Mouse (Mus musculus) midbrain, embryonic 15.5 days (tissue): ENCODE data around the gene Gabpb2. TPM values are rescaled to one million over a fixed set of nuclear protein-coding genes. Genes with fewer than 3 reads are reported as not detected.
A peak's percentile ranks its signal among the peaks of the same experiment; 100 is the strongest.
"Not testable (repeated sequence)": the region's sequence is repeated elsewhere in the genome, so short reads cannot be mapped to it uniquely, and the experiment has no call there.

Source experiments
- ATAC-seq: fragments of 200-750 bp; cut with Nextera tagmentation; replicated peaks from 2 replicates; pipeline ENCODE4 v1.8.0; 2017; ENCODE audit warnings: moderate TSS enrichment
- H3K27ac ChIP-seq: fragments of 300-500 bp; sonication (generic); 2 replicates; pipeline ENCODE4 v1.5.1; 2015; ENCODE audit warnings: mild to moderate bottlenecking, inconsistent platforms
- H3K27me3 ChIP-seq: fragments of 300-500 bp; sonication (generic); replicated peaks from 2 replicates; pipeline ENCODE4 v1.6.1; 2015; ENCODE audit warnings: inconsistent platforms
- H3K36me3 ChIP-seq: fragments of 300-500 bp; sonication (generic); replicated peaks from 2 replicates; pipeline ENCODE4 v1.6.1; 2015; ENCODE audit warnings: inconsistent platforms
- H3K4me1 ChIP-seq: fragments of 300-500 bp; sonication (generic); 2 replicates; pipeline ENCODE4 v1.6.1; 2015; ENCODE audit warnings: inconsistent platforms
- H3K4me2 ChIP-seq: fragments of 300-500 bp; sonication (generic); 2 replicates; pipeline ENCODE4 v1.6.1; 2015; ENCODE audit warnings: inconsistent platforms, mild to moderate bottlenecking, moderate library complexity
- H3K4me3 ChIP-seq: fragments of 300-500 bp; sonication (generic); 2 replicates; pipeline ENCODE4 v1.5.1; 2015; ENCODE audit warnings: mild to moderate bottlenecking, inconsistent platforms
- H3K9ac ChIP-seq: fragments of 300-500 bp; sonication (generic); 2 replicates; pipeline ENCODE4 v1.6.1; 2015; ENCODE audit warnings: mild to moderate bottlenecking, inconsistent platforms
- H3K9me3 ChIP-seq: fragments of 300-500 bp; sonication (generic); 2 replicates; pipeline ENCODE4 v1.6.1; 2016; ENCODE audit warnings: inconsistent platforms
- WGBS: fragments of 180-500 bp; shearing (Covaris S2); methylation state at CpG from one replicate; pipeline ENCODE4 v1.1.7; 2015; ENCODE audit warnings: mixed read lengths; 5-methylcytosine and 5-hydroxymethylcytosine counted together
- microRNA-seq: library from miRNA; unstranded; fragments of <30 nt; microRNA quantifications from one replicate; pipeline ENCODE4, GENCODE M21; 2016
- polyA plus RNA-seq: library from polyadenylated mRNA; unstranded; fragments of >200 nt; fragmentation: Nextera tagmentation; extraction: Ambion mirVana; gene quantifications from 2 replicates; pipeline ENCODE4 v1.2.1, GENCODE M21; 2015

The Gabpb2 gene
- polyA plus RNA-seq, 1 experiment from 2014 or later, result 3.4 TPM

- WGBS, result 74% methylated on average over 25 of the region's 25 CpGs
- no peak for ATAC-seq
- H3K4me1 ChIP-seq, result peaks cover 22% of the 10 kb centered on the region
Observed at GRCm38 (mm10) chr3:95139586-95140288, 78.0 kb downstream of the Gabpb2 start.

GRCm38 (mm10) chr3:95136336-95136735, 81.4 kb downstream of the Gabpb2 start:
- Histone ChIP-seq H3K9me3 (no peaks in the 10 kb centered on the region), H3K36me3 (peaks cover 5% of the 10 kb centered on the region; the same call in 1 of the 2 replicates), H3K4me3 (no peak overlapping the region), H3K27me3 (no peaks in the 10 kb centered on the region), H3K4me1 (peaks cover 28% of the 10 kb centered on the region), H3K27ac (no peak overlapping the region), H3K4me2 (no peak overlapping the region), H3K9ac (no peak overlapping the region)
- ATAC-seq, result no peak
- WGBS, result 93% methylated on average over 3 of the region's 3 CpGs

More at GRCm38 (mm10) chr3:95139586-95140288, 78.0 kb downstream of the Gabpb2 start:
- H3K4me2 ChIP-seq, result no peak overlapping the region
- no peaks in the 10 kb centered on the region for H3K27me3 ChIP-seq
- H3K27ac ChIP-seq, result no peak overlapping the region
- H3K4me3 ChIP-seq, result no peak overlapping the region
- no peak overlapping the region for H3K9ac ChIP-seq
- peaks cover 5% of the 10 kb centered on the region; the same call in 1 of the 2 replicates for H3K36me3 ChIP-seq
- H3K9me3 ChIP-seq, result no peaks in the 10 kb centered on the region

DNA sequence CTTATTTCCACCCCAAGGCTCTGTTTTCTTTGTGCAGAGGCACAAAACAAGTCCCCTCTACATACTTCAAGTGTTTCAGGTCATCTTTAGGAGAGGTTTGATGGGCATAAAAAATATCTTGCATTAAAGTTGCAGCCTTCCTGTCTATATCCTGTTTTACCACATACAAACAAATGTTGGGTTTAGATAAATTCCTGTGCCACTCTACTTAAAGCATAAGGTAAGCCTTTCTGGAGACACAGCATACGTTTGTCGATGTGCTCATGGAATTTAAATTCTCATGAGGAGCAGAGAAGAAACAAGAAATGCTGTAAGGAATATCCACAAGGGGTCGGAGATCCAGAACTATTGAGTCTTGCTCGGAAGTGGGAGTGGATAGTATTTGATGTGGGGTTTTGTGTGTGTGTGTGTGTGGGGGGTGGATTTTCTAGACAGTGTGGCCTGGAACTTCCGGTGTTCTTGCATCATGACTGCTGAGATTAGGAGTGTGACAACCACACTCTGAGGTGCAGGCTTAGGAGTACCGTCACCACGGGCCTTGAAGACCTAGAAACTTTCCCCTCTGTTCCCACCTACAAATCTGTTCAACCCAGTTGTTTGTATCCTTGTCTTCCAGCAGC, 82.2 kb downstream of the Gabpb2 start:
- H3K4me3 ChIP-seq, result peak overlapping the region; percentile 34
- peak overlapping the region; percentile 57 for H3K4me2 ChIP-seq
- no peak for ATAC-seq
- H3K4me1 ChIP-seq, result peaks cover 28% of the 10 kb centered on the region
- H3K9ac ChIP-seq, result no peak overlapping the region
- no peaks in the 10 kb centered on the region for H3K27me3 ChIP-seq
- H3K9me3 ChIP-seq, result no peaks in the 10 kb centered on the region
- no peak overlapping the region for H3K27ac ChIP-seq
- peaks cover 5% of the 10 kb centered on the region; the same call in 1 of the 2 replicates for H3K36me3 ChIP-seq
- WGBS, result 90% methylated on average over 7 of the region's 7 CpGs

DNA sequence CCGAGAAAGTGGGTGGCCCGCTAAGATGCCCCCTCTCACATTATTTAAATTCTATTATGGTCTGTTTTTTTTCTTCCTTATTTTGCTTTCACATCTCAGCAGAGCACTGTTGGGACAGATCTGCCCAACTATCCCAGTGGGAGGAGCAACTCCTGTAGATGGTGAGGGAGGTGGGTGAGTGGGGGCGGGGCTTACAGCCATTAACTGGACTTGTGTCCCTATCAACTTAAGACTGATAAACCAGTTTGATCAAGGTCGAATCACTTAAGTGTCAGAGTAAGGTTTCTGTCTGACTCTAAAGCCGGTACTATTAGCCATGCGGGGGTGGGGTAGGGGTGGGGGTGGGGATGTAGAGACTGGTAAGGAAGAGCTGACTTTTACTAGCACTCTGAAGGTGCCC, 82.7 kb downstream of the Gabpb2 start:
- Histone ChIP-seq H3K4me2 (peak overlapping the region; percentile 57), H3K9ac (peak overlapping the region; percentile 32), H3K36me3 (0 out of 2 replicates have a peak, but pooled peaks cover 2% of the 10 kb centered on the region), H3K27me3 (no peaks in the 10 kb centered on the region), H3K9me3 (no peaks in the 10 kb centered on the region), H3K27ac (no peak overlapping the region), H3K4me1 (peaks cover 28% of the 10 kb centered on the region), H3K4me3 (peak overlapping the region; percentile 34)
- 31% methylated on average over 6 of the region's 6 CpGs for WGBS
- ATAC-seq, result no peak

DNA sequence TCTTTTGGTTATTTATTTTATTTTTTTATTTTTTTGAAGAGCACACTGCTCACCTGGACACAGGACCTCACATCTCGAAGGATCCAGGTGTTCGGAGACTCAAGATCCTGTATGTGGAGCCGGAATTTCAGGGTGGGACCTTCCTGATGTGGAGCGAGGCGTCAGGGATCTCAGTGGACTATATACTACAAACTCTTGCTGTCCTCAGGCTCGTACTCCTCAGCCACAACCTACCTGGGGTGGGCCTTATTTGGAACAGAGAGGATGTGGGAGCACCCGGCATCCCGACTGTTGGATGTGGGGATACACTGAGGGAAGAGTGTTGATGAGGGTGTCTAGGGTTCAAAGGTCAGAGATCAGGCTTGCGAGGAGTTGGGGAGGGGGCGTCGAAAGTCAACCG, 83.6 kb downstream of the Gabpb2 start:
- not testable (repeated sequence) for H3K27ac ChIP-seq, H3K27me3 ChIP-seq, H3K9me3 ChIP-seq, H3K4me2 ChIP-seq, H3K9ac ChIP-seq, H3K36me3 ChIP-seq
- WGBS, result no CpG with 5 or more reads among the region's 12 CpGs
- ATAC-seq, result peak; percentile 76
- Histone ChIP-seq H3K4me1 (peaks cover 28% of the 10 kb centered on the region), H3K4me3 (peak overlapping the region; percentile 69)

DNA sequence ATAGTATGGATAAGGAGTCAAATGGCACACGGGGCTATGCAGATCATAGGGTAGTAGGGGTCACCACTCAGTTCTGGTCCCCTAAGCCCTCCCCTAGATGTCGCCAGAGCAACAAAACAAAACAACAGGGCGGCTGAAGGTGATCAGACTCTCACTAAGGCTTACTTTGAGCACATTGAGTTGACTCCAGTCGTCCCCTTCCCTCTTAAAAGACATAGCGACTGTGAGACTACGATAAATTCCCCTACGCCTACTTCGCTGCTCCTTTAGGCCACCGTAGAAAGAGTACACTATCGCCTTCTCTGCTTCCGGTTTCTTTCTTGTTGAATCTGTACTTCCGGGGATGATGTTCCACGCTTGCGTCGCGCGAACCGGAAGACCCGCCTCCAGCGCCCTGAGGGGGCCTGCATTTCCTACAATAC, 84.0 kb downstream of the Gabpb2 start, which contains the start of the genes Scnm1 and Lysmd1:
Scnm1 (minus strand) TSS at position 332 of the 422 bp plus-strand sequence.
Lysmd1 (plus strand) TSS at position 409 of the 422 bp plus-strand sequence.
- Histone ChIP-seq H3K4me1 (peaks cover 28% of the 10 kb centered on the region), H3K9ac (peak within 1 kb of the TSS; percentile 63), H3K36me3 (peaks cover 4% of the 10 kb centered on the region; the same call in 1 of the 2 replicates), H3K4me2 (peak within 1 kb of the TSS; percentile 87), H3K4me3 (peak within 1 kb of the TSS; percentile 69), H3K27ac (peak within 1 kb of the TSS; percentile 83), H3K9me3 (no peaks in the 10 kb centered on the region), H3K27me3 (no peaks in the 10 kb centered on the region)
- WGBS, result under 1% methylated on average over 20 of the region's 20 CpGs
- ATAC-seq, result peak; percentile 94

DNA sequence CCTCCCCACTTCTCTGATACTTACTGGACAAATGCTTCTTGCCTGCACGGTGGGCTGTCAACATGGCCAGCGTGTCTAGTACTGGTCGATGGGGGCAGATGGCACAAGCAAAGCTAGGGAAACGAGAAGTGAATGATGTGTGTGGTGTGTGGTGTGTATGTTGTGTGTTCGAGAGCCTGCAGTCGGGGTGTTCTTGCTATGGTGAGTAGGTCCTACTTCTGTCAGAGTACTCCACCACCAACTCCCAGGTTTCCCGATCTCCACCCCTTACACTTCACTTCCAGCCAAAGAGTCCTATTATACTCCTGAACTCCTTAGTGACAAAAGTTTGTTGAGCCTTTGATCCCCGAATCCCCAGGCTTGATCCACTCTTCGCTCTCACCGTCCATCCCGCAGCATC, 84.5 kb downstream of the Gabpb2 start:
- H3K27me3 ChIP-seq, result no peaks in the 10 kb centered on the region
- H3K9ac ChIP-seq, result peak overlapping the region; percentile 63
- peak overlapping the region; percentile 69 for H3K4me3 ChIP-seq
- H3K36me3 ChIP-seq, result peaks cover 4% of the 10 kb centered on the region; the same call in 1 of the 2 replicates
- H3K9me3 ChIP-seq, result no peaks in the 10 kb centered on the region
- 56% methylated on average over 11 of the region's 11 CpGs for WGBS
- peaks cover 28% of the 10 kb centered on the region for H3K4me1 ChIP-seq
- H3K27ac ChIP-seq, result peak overlapping the region; percentile 83
- peak; percentile 24 for ATAC-seq
- H3K4me2 ChIP-seq, result peak overlapping the region; percentile 87

DNA sequence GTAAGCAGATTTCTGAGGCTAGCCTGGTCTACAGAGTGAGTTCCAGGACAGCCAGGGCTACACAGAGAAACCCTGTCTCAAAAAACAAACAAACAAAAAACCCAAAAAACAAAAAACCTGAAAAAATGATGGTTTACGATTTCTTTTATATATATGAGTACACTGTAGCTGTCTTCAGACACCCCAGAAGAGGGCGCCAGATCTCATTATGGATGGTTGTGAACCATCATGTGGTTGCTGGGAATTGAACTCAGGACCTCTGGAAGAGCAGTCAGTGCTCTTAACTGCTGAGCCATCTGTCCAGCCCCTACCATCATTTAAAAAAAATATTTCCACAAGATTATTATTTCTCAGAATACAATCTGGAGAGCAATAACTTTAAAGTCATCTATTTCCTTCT, 85.3 kb downstream of the Gabpb2 start:
- 90% methylated on average over 2 of the region's 2 CpGs for WGBS
- ATAC-seq, result not testable (repeated sequence)

More for the DNA sequence above, 85.3 kb downstream of the Gabpb2 start:
- not testable (repeated sequence) for H3K27ac ChIP-seq, H3K9ac ChIP-seq, H3K27me3 ChIP-seq, H3K9me3 ChIP-seq, H3K4me2 ChIP-seq, H3K36me3 ChIP-seq
- Histone ChIP-seq H3K4me1 (peaks cover 28% of the 10 kb centered on the region), H3K4me3 (peak overlapping the region; percentile 69; the same call in 1 of the 2 replicates)

Small RNA genes within 50 kb of the gene (microRNA-seq; reads per million reads assigned to microRNA genes)
- not detected for gene Mir8099-1

Other genes starting within 250 kb of the Gabpb2 start
- gene Pi4kb, start 243.2 kb downstream of the Gabpb2 start, polyA plus RNA-seq, result 22.5 and 24.6 TPM in 2 replicates
- gene Zfp687, start 202.5 kb downstream of the Gabpb2 start, polyA plus RNA-seq, result 20.7 and 21.2 TPM in 2 replicates
- 277 and 284 TPM in 2 replicates for gene Psmd4, start 175.3 kb downstream of the Gabpb2 start, polyA plus RNA-seq
- gene Pip5k1a, start 111.0 kb downstream of the Gabpb2 start, polyA plus RNA-seq, result 17.2 and 17.4 TPM in 2 replicates
- gene Vps72, start 106.9 kb downstream of the Gabpb2 start, polyA plus RNA-seq, result 212 and 216 TPM in 2 replicates
- 1.7 and 2.0 TPM in 2 replicates for gene Tmod4, start 93.4 kb downstream of the Gabpb2 start, polyA plus RNA-seq
- 89.8 and 90.0 TPM in 2 replicates for gene Scnm1, start 83.9 kb downstream of the Gabpb2 start, polyA plus RNA-seq
- gene Lysmd1, start 83.8 kb downstream of the Gabpb2 start, polyA plus RNA-seq, result 48.9 and 52.1 TPM in 2 replicates
- 3.0 and 3.6 TPM in 2 replicates for gene Tnfaip8l2, start 75.6 kb downstream of the Gabpb2 start, polyA plus RNA-seq
- 33.1 and 42.6 TPM in 2 replicates for gene Sema6c, start 57.5 kb downstream of the Gabpb2 start, polyA plus RNA-seq
- 49.3 and 58.5 TPM in 2 replicates for gene Cdc42se1, start 10.8 kb upstream of the Gabpb2 start, polyA plus RNA-seq
- 358 and 361 TPM in 2 replicates for gene Mllt11, start 14.3 kb upstream of the Gabpb2 start, polyA plus RNA-seq
- gene Gm128, start 23.7 kb upstream of the Gabpb2 start, polyA plus RNA-seq, result 0.11 and 0.19 TPM in 2 replicates
- 0.22 and 0.33 TPM in 2 replicates for gene Bnipl, start 33.3 kb upstream of the Gabpb2 start, polyA plus RNA-seq
- gene Mindy1, start 63.4 kb upstream of the Gabpb2 start, polyA plus RNA-seq, result 43.0 and 43.7 TPM in 2 replicates
- gene Prune1, start 64.2 kb upstream of the Gabpb2 start, polyA plus RNA-seq, result 67.9 and 76.9 TPM in 2 replicates
- gene Anxa9, start 89.3 kb upstream of the Gabpb2 start, polyA plus RNA-seq, result 0.33 and 0.56 TPM in 2 replicates
- gene Cers2, start 96.9 kb upstream of the Gabpb2 start, polyA plus RNA-seq, result 97.6 and 97.8 TPM in 2 replicates
- 43.4 and 45.4 TPM in 2 replicates for gene Setdb1, start 139.3 kb upstream of the Gabpb2 start, polyA plus RNA-seq
- not detected in 2 replicates for gene 4930558C23Rik, start 184.9 kb upstream of the Gabpb2 start, polyA plus RNA-seq
- 17.7 and 19.7 TPM in 2 replicates for gene Arnt, start 216.5 kb upstream of the Gabpb2 start, polyA plus RNA-seq